Mouse (Mus musculus): ENCODE results near the gene Nme7. TPM values are rescaled to one million over a fixed set of nuclear protein-coding genes. Genes with fewer than 3 reads are reported as not detected.
A peak's percentile ranks its signal among the peaks of the same experiment; 100 is the strongest.

Gene Nme7
- total and polyA plus RNA-seq, 3 experiments = 23.5 to 33.2 (median 25.3) TPM

DNA sequence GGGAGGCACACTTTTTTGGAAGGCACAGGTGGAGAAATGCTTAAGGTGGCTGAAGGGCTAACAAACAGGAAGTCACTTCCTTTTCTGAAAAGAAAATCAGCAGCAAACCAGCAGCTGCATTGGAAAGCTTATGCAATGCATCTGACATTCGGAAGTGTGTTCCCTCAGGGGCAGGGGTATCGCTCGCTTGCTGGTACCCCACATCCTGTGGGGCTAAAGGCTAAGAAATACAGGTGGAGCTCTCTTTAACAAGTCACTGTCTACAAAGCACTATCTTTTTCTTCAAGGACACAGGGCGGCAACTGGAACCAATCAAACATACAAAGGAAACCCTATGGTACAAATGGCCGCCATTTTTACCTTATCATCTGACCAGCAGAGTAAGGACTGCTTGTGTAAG lies 149.8 kb downstream of the Nme7 start:
- Histone ChIP-seq H3K27ac (ENCODE audit: insufficient read depth, low read depth) (no peak overlapping the region), H3K79me2 (replicated peaks; ENCODE audit: control insufficient read depth, extremely low read depth, insufficient read depth, poor library complexity, severe bottlenecking) (no peaks in the 10 kb centered on the region), H3K4me2 (ENCODE audit: insufficient read depth, low read depth, poor library complexity, severe bottlenecking) (no peak overlapping the region), H3K9ac (ENCODE audit: insufficient read depth, low read depth) (no peak overlapping the region), H3K36me3 (replicated peaks in 1 of 2; ENCODE audit: control insufficient read depth in 1 of 2, insufficient read depth in 1 of 2, low read length in 1 of 2) (no peaks in the 10 kb centered on the region), H3K4me1 (ENCODE audit: control insufficient read depth in 1 of 2, insufficient read depth in 2 of 2) (peaks cover 10 to 24% of the 10 kb centered on the region in 2 experiments), H3K4me3 (replicated peaks in 1 of 3; ENCODE audit: low read depth in 2 of 3, low read length in 2 of 3, poor library complexity in 1 of 3) (no peak overlapping the region), H3K27me3 (replicated peaks) (peaks cover 25% of the 10 kb centered on the region), H3K9me3 (replicated peaks; ENCODE audit: low read length) (no peaks in the 10 kb centered on the region)
- DNase-seq (ENCODE audit: extremely low read depth) = no peak
- dilution Hi-C loops (cut with MboI; ENCODE audit: extremely low pct_ligation_motif_present, extremely low pct_unique_long_range_greater_than_20kb, low sequenced_read_pairs) = no loop called here
- in situ Hi-C loops (cut with MboI; ENCODE audit: low pct_ligation_motif_present, low pct_unique_long_range_greater_than_20kb, low sequenced_read_pairs) = no loop called here
- TF ChIP-seq ZNF384 (IDR thresholded peaks at IDR 0.05; ENCODE audit: low read depth, low read length) (no peak), RAD21 (IDR thresholded peaks at IDR 0.05; ENCODE audit: low read depth, low read length) (no peak), MAFK (IDR thresholded peaks at IDR 0.05; ENCODE audit: insufficient replicate concordance, low read length) (no peak), GABPA (IDR thresholded peaks at IDR 0.05; ENCODE audit: insufficient replicate concordance, low read depth, low read length) (no peak), SIN3A (IDR thresholded peaks at IDR 0.05; ENCODE audit: low read length) (no peak), BHLHE40 (IDR thresholded peaks at IDR 0.05; ENCODE audit: low read depth, low read length) (no peak)

DNA sequence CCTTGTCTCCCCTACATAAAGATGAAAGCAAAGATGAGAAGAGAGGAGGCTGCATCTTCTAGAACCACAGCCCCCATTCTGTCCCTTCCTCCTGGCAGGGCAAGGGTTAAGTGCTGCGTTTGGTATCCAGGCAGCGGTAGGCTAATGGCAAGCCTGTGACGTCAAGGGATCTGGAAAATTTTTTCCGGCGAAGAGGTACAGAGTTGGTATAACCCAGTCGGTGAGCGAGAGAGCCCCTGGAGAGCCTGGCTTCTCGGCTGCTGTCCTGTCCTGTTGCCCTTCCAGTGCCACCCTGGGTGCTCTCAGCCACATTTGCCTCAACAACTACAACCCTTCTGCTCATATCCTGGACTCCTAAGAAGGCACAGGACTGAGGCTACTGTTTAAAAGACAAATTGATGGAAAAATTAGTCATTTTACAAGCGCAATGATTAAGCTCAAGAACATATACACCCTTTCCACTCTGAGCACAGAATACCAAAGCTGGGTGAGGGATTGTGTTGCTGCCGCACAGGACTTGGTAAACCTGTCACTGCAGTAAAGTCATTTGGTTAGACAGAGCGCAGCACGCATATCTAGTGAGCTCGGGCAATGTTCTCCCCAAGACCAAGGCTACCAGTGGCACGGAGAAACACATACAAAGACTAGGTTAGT lies 151.0 kb downstream of the Nme7 start:
- Histone ChIP-seq H3K9ac (ENCODE audit: insufficient read depth, low read depth) (no peak overlapping the region), H3K36me3 (replicated peaks in 1 of 2; ENCODE audit: control insufficient read depth in 1 of 2, insufficient read depth in 1 of 2, low read length in 1 of 2) (no peaks in the 10 kb centered on the region), H3K79me2 (replicated peaks; ENCODE audit: control insufficient read depth, extremely low read depth, insufficient read depth, poor library complexity, severe bottlenecking) (no peaks in the 10 kb centered on the region), H3K27me3 (replicated peaks) (peaks cover 26% of the 10 kb centered on the region), H3K4me1 (ENCODE audit: control insufficient read depth in 1 of 2, insufficient read depth in 2 of 2) (peaks cover 10 to 24% of the 10 kb centered on the region in 2 experiments), H3K4me2 (ENCODE audit: insufficient read depth, low read depth, poor library complexity, severe bottlenecking) (no peak overlapping the region; the same call in 1 of the 2 replicates), H3K4me3 (replicated peaks in 1 of 3; ENCODE audit: low read depth in 2 of 3, low read length in 2 of 3, poor library complexity in 1 of 3) (no peak overlapping the region), H3K27ac (ENCODE audit: insufficient read depth, low read depth) (no peak overlapping the region), H3K9me3 (replicated peaks; ENCODE audit: low read length) (no peaks in the 10 kb centered on the region)
- in situ Hi-C loops (cut with MboI; ENCODE audit: low pct_ligation_motif_present, low pct_unique_long_range_greater_than_20kb, low sequenced_read_pairs) = no loop called here
- TF ChIP-seq RAD21 (IDR thresholded peaks at IDR 0.05; ENCODE audit: low read depth, low read length) (no peak), GABPA (IDR thresholded peaks at IDR 0.05; ENCODE audit: insufficient replicate concordance, low read depth, low read length) (no peak)
- dilution Hi-C loops (cut with MboI; ENCODE audit: extremely low pct_ligation_motif_present, extremely low pct_unique_long_range_greater_than_20kb, low sequenced_read_pairs) = no loop called here
- DNase-seq (ENCODE audit: extremely low read depth) = no peak

DNA sequence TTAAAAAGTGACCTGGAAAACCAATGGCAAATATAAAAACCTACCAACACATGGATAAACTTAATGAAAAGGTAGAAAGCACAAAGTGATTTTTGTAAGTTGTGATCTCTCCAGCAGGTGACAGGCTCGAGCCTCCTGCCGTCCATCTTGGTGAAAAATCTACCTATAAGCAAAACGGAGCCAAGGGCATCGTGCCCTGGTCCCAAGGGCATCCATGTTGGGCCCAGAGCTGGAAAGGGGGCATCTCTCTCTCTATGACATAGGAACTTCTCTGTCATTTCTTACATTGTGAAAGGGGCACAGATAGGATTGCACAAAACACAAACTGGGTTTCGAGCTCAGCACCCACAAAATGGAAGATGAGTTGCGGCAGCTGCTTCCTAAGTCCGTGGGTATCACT lies 151.7 kb downstream of the Nme7 start:
- Histone ChIP-seq H3K79me2 (replicated peaks; ENCODE audit: control insufficient read depth, extremely low read depth, insufficient read depth, poor library complexity, severe bottlenecking) (no peaks in the 10 kb centered on the region), H3K4me1 (ENCODE audit: control insufficient read depth in 1 of 2, insufficient read depth in 2 of 2) (peaks cover 10 to 24% of the 10 kb centered on the region in 2 experiments), H3K9me3 (replicated peaks; ENCODE audit: low read length) (no peaks in the 10 kb centered on the region), H3K27ac (ENCODE audit: insufficient read depth, low read depth) (no peak overlapping the region), H3K36me3 (replicated peaks in 1 of 2; ENCODE audit: control insufficient read depth in 1 of 2, insufficient read depth in 1 of 2, low read length in 1 of 2) (no peaks in the 10 kb centered on the region), H3K4me2 (ENCODE audit: insufficient read depth, low read depth, poor library complexity, severe bottlenecking) (peak overlapping the region; percentile 40; the same call in 1 of the 2 replicates), H3K9ac (ENCODE audit: insufficient read depth, low read depth) (no peak overlapping the region), H3K4me3 (replicated peaks in 1 of 3; ENCODE audit: low read depth in 2 of 3, low read length in 2 of 3, poor library complexity in 1 of 3) (no peak overlapping the region), H3K27me3 (replicated peaks) (peaks cover 28% of the 10 kb centered on the region)
- dilution Hi-C loops (cut with MboI; ENCODE audit: extremely low pct_ligation_motif_present, extremely low pct_unique_long_range_greater_than_20kb, low sequenced_read_pairs) = no loop called here
- peak; percentile 16 for DNase-seq (ENCODE audit: extremely low read depth)
- in situ Hi-C loops (cut with MboI; ENCODE audit: low pct_ligation_motif_present, low pct_unique_long_range_greater_than_20kb, low sequenced_read_pairs) = no loop called here
- TF ChIP-seq ZMIZ1 (IDR thresholded peaks at IDR 0.05; ENCODE audit: low read depth, low read length) = no peak
- peak in 1 of 2 experiments; percentile 66; a peak in 3 of 4 replicates for TF ChIP-seq CTCF (conservative IDR thresholded peaks at IDR 0.05 in 1 of 2, IDR thresholded peaks at IDR 0.05 in 1 of 2; ENCODE audit: low read depth in 2 of 2, low read length in 2 of 2)
- no peak for TF ChIP-seq CHD2 (IDR thresholded peaks at IDR 0.05; ENCODE audit: low read length)
- peak; percentile 67 for TF ChIP-seq SMC3 (IDR thresholded peaks at IDR 0.05; ENCODE audit: low read depth, low read length)
- TF ChIP-seq GABPA (IDR thresholded peaks at IDR 0.05; ENCODE audit: insufficient replicate concordance, low read depth, low read length) = no peak
- TF ChIP-seq RAD21 (IDR thresholded peaks at IDR 0.05; ENCODE audit: low read depth, low read length) = peak; percentile 64
- TF ChIP-seq E2F4 (IDR thresholded peaks at IDR 0.05; ENCODE audit: insufficient replicate concordance, low read depth, low read length) = no peak
- TF ChIP-seq ZNF384 (IDR thresholded peaks at IDR 0.05; ENCODE audit: low read depth, low read length) = no peak
- TF ChIP-seq ZC3H11A (IDR thresholded peaks at IDR 0.05; ENCODE audit: low read depth, low read length) = peak; percentile 19; the same call in 1 of the 2 replicates
- TF ChIP-seq IRF4 (IDR thresholded peaks at IDR 0.05; ENCODE audit: low read depth, low read length) = no peak
- TF ChIP-seq MYC (IDR thresholded peaks at IDR 0.05; ENCODE audit: low read depth, low read length) = no peak
- TF ChIP-seq CHD1 (IDR thresholded peaks at IDR 0.05; ENCODE audit: low read depth, low read length) = no peak
- no peak for TF ChIP-seq ELF1 (IDR thresholded peaks at IDR 0.05; ENCODE audit: low read depth, low read length)
- no peak for TF ChIP-seq EP300 (IDR thresholded peaks at IDR 0.05; ENCODE audit: low read length)

All from CH12.LX (cell line).